Mouse (Mus musculus): ENCODE results near the gene Gars.

Gene Gars

DNA sequence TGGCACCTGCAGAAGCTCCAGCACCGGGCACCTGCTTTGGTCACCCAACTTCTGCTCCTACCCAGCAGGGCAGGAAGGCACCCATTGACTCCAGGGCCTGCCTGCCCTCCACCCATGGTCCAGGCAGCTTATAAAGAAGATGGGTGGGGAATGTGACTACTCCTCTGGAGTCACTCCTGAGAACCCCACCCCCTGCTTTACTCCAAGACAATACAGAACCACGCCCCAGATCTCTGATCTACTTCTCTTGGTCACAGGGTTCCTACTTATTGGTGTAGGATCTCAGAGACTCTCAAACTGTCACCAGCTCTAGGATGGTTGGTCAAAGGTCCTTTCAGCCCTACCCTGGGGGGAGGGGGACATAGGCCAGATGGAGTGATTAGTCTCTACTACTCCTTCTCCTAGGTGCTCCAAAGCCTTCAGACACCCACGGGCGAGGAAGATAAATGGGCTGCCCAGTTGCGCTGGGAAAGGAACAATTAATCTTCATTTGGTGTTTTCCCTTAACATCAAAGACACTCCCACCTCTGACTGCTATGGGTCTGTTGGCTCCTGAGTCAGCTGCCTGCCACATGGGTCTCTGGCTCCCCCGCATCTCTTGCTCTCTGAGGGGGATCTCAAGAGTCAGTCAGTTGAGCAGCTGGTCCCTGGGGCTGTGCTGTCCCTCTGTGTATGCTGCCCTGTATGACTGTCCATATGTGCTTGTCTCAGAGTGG, 55.8 kb downstream of the Gars start:
- DNase-seq (ENCODE audit: low read depth, low spot score): no peak

DNA sequence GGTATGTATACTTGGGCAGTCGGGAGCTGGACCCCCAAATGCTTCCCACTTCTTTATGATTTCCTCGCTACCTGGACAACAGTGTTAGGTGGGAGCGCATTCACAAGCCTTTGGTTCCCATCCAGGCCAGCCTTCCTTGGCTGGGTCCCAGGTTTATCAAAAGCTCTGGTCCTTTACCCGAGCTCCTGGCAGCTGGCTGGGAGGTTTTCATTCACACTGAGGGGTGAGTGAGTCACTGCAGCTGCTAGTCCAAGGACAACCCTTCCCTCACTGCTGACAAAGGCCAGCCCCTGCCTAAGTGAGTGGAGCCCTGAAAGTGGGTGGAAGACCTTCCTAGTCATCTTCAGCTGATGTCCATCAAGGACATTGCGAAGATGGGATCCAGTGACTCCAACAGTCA, 60.2 kb downstream of the Gars start:
- no peak for DNase-seq (ENCODE audit: low read depth, low spot score)

DNA sequence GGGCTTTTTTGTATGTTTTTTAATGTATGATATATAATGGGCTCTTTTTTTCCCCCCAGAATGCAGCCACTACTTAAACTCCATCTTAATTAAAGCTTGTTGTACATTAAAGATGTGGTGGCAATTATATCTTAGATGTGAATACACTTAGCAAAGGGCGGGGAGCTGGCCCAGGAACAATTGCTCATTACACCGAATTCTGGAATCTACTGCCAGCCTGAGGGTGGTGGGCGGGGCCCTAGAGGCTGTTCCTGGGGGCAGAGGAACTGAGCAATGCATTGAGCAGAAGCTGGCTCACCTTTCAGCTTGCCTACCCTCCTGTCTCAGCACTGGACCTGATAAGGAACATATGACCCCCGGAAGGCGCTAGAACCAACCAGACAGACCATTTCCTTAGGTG, 60.8 kb downstream of the Gars start:
- no peak for DNase-seq (ENCODE audit: low read depth, low spot score)

DNA sequence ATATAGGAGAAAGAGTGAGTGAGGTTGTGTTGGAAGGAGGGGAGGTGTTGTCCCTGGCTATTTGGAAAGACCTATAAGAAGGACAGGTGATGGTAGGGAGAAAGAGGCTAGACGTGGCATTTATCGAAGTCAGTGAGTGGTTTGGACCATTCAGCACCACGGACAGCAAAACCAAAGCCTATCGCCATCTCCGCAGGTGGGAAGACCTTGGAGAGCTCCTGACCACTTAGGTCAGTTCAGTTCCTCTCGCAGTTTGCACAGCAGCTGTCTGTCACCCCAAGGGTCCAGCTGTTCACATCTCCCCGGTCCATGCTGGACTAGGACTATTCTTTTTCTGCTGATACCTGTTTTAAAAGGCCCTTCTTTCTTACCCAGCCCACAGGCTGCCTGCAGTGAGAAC, 70.6 kb downstream of the Gars start:
- no peak for DNase-seq (ENCODE audit: low read depth, low spot score)

DNA sequence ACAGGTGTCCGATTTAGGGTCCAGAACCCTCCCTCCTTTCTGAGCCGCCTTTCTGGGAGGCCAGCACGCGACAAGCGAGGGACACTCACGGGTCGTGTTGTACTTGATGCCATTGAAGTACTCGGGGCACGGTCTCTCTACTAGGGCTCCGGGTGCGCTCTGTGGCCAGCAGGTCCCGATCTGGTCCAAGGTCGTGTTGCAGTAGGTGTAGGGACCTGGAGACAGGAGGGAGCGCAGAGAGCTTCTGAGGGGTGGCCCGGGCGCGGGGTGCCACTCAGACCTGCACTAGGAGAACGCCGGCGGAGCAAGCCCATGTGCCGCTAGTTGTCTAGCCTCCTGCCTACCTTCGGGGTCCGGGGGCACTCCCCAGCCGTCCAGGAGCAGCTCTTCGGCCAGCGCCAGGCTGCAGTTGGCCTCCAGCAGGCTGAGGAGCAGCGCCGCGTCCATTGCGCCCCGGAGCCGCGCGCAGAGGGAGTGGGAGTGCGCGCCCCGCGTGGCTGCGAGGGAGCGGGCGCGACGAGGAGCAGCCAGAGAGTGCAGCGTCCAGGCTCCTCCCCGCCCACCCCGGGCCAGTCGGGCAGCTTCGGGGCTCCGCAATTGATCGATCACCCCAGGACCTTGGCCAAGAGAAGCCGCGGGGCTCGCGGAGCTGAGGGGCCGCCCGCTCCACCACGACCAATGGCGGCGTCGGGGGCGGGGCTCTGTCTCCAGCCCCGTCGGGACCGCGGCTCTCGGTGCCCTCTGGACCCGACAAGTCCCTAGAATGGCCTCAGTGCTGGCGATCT, 79.7 kb downstream of the Gars start:
- no peak for DNase-seq (ENCODE audit: low read depth, low spot score)

DNA sequence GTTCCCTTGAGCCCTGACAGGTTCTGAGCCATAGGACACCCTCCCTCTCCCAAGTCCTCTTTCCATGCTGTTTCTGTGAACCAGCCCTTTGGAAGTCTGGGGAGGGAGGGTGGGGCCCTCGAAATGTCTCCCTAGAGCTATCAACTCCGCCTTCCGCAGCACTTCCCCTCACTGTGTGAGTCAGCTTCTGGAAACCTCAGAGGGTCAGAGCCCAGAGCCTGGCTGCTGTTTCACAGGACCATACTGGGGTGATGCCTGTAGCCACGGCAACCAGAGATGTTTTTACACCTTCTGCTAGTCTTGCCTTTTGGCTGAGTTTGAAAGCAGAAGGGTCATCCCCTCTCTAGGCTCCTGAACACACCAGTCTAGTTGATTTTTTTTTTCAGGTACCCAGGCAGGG, 85.2 kb downstream of the Gars start:
- no peak for DNase-seq (ENCODE audit: low read depth, low spot score)

DNA sequence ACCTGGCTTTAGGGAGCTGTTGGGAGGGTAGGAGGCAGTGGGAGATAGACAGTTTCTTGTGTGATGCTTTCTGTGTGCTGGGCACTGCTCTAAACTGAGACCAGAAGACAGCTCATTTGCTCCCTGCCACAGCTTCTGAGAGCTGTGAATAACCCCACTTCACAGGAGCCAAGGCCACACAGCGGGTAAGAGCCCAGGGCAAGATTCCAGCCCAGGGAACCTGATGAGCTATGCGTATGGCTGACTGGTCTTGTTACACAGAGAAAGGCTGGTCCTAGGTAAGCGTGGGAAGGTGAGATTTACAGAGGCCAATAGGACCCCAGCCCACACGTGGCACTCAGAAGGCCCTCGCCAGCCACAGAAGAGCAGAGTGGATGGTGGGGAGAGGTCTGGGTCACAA, 88.8 kb downstream of the Gars start:
- no peak for DNase-seq (ENCODE audit: low read depth, low spot score)

DNA sequence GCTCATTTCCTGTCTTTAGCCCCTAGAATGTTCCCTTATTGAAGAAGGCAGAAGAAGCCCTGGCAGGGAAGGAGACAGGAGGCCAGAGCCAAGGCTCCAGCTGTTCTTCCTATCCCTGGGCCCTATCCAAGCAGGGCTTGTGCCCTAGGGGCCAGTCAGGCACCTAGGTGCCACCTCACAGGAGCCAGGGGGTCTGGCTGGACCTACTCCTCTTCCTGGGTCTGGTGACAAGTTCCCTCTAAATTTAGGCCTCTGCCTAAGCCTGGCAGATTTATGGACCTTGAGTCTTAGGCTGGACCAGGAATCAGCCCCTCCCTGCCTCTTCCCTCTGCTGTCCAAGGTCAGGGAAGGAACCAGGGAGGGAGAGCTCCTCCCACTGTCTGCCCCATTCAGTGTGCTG, 90.6 kb downstream of the Gars start:
- no peak for DNase-seq (ENCODE audit: low read depth, low spot score)
